Mouse (Mus musculus) CD4-positive, CD25-positive, alpha-beta regulatory T cell (primary cell): Measurements from ENCODE around the gene Atp11c. TPM values are rescaled to one million over a fixed set of nuclear protein-coding genes. Genes with fewer than 3 reads are reported as not detected.

ENCODE experiments used
- polyA plus RNA-seq: library from polyadenylated mRNA; unstranded; fragments of 100-300 nt; shearing (Covaris generic); gene quantifications from one replicate; pipeline ENCODE4 v1.2.1, GENCODE M21; 2017

The Atp11c gene
- 13.4 TPM for polyA plus RNA-seq

DNA sequence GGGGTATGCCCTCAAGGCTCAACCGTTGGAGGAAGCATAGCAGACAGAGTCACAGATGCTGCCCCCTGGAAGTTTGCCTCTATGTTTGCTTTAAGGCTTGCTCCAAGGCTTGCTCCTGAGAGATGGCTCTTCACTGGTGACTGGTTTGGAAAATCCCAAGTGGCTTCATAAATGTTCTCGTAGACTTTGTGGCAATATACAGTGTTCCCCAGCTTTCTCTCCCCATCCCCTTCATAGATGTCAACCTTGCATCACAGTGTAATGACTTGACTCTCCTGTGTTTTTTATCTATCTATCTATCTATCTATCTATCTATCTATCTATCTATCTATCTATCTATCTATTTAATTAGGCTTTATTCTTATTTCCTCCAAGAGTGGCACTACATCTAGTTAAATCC, at the start of gene Atp11c:
Gene Atp11c (minus strand): TSS at position 101 of the 400 bp plus-strand sequence.

DNA sequence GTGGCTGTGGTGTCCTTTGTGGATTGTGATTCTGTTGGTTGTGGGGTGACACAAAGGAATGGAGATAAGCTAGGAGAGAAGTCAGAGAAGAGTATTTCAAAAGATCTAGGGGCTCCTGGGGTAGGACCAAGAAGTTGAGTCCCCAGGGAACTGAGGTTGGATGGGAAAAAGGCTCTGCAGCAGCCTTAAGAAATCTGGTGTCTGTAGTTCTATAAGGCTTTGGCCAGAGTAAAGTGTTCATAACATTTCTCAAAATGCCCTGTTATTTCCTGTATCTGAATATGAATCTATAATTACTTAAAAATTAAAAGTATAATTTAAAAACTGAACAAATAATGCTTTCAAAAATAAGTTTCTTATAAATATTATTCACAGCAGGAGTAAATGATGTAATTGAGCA, 53.3 kb downstream of the Atp11c start, which contains the start of gene Gm7073:
Gene Gm7073 (minus strand): TSS at position 101 of the 400 bp plus-strand sequence.

DNA sequence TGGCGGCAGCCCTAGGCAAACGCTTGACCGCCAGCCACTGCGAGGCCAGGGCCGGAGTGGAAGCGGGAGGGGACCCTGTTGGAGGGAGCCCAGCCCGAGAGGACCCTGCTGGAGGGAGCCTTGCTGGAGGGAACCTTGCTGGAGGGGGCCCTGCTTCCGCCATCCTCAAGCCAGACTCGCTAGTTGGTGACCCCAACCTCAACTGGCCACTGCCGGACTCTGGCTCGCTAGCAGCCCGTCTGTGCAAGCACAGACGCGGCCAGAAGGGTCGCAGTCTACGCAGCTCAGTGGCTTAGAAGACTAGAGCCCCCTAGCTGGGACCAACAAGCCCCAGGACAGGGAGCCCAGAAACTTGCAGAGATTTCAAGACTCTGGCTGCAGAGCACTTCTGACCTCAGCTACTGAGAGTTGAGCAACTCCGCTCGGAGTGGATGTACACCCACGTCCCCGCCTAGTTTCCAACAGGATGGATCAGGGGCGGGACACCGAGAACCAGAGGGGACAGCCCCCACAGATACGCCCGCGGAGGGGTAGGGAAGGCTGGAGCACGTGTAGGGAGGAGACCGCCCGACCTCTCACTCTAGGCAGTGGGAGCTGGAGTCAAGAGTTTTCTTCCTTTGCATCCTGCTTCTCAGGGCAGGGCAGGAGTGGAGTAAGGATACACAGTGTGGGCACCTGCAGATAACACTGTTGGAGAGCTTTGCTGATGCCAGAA, 413.6 kb downstream of the Atp11c start, which contains the start of gene Mcf2:
Gene Mcf2 (minus strand): TSS at position 346 of the 715 bp plus-strand sequence.

Other genes with a start within 250 kb of the Atp11c start
- gene Gm7073, start 53.4 kb downstream of the Atp11c start, polyA plus RNA-seq = not detected